Mouse (Mus musculus) myocyte (in vitro differentiated cells): ENCODE results near the gene Ndrg3.

ENCODE experiments used
- MAX ChIP-seq: IDR thresholded peaks from one replicate; pipeline ENCODE4 v1.6.1; 2011; ENCODE audit warnings: low read depth, mild to moderate bottlenecking, control low read depth
- POLR2A ChIP-seq: IDR thresholded peaks from one replicate; pipeline ENCODE4 v1.6.1; 2011; ENCODE audit warnings: low read depth, mild to moderate bottlenecking, control low read depth, moderate library complexity; ENCODE audit not compliant: insufficient read length

GRCm38 (mm10) chr2:156901344-156901743, 90.5 kb downstream of the Ndrg3 start:
- TF ChIP-seq POLR2A = no peak
- TF ChIP-seq MAX = no peak
